Mouse (Mus musculus) kidney, postnatal 10 days (tissue): Measurements from ENCODE around the gene Slc45a2.

ENCODE experiments used
- DNase-seq: peaks from one replicate; pipeline ENCODE4 v3.0.0; 2021; ENCODE audit warnings: mixed read lengths

Gene Slc45a2

DNA sequence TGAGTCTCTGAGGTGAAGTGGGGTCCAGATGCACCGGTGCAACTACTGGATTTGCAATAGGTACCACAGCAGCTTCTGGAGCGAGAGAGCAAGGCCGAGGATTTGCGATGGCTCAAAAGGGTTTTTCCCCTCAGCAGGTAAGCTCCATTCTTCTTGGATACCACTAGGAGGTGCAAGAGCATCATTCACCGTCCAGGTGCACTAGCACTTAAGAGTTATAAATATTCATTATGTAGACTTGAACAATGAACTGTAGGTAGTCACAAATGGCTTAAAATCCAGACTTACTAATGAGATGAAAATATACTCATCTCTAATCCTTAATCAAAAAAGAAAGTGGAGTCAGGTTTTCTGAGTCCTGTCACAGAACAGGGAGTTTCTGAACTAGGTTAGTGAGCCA is 8.2 kb downstream of the Slc45a2 start:
- DNase-seq: peak; percentile 17

DNA sequence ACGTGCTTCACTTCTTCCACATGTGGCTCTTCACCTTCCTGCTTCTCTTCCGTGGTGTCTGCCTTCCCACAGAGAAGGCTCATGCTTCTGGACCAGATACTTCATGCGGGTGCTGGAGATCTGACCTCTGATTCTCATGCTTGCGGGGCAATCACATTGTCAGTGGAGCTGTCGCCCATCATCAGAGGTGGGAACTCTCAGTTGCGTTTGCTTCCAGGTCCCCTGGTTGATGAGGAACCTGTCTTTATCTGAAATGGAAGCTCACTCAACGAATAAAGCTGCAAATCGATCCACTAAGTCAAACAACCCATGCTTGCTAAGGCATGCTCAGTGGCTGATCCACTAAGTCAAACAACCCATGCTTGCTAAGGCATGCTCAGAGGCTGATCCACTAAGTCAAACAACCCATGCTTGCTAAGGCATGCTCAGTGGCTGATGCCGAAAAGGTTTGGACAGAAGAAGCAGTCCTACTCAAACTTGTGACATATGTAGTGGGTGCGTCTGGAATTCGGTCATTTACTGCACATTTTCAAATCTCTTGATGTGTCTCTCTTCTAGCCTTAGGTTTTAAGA is 10.5 kb downstream of the Slc45a2 start:
- no peak for DNase-seq

DNA sequence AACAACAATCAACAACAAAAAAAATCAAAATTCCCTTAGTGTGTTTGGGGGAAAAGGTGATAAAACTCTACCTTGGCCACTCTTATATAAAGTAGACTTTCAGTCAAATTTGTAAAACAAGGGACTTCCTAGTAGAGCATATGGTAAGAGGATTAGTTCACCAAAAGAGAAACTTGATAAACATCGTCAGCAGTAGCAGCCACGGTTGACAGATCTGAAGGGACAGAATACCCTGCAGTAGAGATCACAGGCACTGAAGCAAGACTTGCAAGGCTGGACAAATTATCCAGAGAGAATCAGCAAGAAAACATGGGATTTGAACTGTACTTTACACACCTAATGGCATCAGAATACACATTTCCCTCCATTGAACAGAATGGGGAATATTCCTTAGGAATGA is 14.4 kb downstream of the Slc45a2 start:
- no peak for DNase-seq

DNA sequence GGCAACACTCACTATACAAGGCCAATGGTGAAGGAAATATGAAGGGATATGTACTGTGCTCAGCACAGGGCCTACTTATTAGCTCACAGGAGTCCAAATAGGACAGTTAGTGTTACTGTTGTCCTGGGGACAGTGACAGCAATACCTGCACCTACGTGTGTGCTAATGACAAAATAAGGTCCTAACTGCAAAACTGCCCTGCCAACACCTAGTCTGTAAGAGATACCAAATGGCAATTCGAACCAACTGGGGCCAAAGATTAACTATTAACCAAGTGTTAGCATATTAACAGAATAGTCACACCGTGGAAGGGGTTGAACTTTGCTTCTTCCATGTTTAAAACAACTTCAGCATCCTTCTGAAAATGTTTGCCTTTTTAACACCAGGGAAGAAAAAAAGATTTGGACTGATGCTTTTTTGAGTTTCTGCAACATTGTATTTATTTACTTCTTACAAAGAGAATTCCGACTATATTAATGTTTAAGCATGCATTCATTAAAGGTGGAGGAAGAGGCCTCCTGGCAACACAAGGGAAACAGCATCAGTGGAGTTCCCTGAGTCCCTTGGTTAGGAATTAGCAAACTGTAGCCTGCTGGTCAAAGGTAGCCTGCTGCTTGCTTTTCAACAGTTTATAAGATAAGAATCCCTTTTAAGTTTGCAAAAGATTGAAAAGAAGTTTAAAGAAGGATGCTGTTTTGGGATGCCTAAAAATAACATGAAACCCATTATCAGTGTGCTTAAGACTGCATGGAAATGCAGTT is 26.5 kb downstream of the Slc45a2 start:
- DNase-seq: no peak

DNA sequence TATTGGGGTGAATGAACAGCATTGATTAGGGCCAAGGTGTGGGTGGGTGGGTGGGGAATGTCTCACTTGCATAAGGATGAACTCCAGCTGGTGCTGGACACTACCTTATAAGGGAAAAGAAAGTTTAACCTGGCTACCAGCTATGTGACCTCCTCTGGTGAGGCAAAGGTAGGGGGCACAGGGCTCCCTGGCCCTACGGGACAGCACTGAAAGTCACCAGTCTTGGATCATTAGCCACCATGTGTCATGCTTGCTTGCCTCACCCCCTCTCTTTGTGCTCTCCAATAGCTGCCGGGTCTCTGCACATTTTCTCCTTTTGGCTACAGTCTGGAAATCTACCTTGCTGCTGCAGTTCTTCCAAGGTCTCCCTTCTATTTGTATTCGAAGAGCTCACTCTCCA is 29.7 kb downstream of the Slc45a2 start:
- DNase-seq: no peak

DNA sequence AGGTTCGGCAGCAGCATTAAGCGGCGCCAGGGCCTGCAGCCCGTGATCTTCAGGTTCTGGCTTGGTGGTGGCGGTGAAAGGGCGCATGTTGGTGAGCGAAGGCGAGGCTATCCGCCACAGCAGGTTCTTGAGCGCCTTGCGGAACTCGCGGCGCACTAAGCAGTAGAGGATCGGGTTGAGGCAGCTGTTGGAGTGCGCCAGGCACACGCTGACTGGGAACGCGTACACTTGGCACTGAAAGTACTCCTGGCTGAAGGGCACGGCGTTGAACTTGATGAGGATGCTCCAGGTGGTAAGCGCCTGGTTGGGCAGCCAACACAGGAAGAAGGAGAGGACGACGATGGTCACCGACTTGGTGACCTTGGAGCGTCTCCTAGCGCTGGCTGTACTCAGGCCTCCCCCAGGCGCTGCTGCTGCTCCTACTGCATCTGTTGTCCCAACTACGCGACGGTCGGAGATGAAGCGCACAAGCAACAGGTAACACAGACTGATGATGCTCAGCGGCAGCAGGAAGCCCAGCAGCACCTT is 35.5 kb downstream of the Slc45a2 start:
- peak; percentile 15 for DNase-seq

DNA sequence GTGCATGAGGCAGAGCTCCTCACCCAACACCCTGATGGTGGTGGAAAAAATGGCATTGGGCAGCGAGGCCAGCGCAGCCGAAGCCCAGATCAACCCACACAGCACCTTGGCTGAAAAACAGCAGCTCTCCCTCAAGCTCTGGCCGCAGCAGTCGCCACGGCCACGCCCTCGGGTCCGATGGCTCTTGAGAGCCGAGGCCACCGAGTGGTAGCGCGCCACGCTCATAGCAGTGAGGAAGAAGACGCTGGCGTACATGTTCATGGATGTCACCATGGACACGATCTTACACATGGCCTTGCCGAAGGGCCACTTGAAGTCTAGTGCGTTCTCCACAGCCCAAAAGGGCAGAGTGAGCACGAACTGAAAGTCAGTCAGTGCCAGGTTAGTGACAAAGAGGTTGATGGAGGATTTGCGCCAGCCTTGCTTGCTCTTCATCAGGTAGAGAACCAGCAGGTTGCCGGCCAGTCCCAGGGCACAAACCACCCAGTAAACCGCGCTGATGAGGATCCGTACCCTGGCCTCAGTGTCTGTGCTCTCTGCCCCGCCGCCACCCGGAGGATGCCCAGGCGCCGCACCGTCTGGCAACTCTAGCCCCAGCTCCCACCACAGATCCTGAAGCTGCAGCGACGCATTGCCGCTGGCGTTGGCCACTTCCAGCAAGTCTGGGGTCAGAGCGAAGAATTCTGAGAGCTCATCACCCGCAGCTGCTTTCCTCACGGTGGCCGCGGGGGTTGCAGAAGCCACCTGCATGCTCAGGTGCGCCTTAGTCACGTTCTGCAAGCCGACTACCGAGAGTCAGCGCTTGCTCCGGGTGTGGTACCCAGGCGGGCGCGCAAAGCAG is 36.2 kb downstream of the Slc45a2 start:
- DNase-seq: peak; percentile 30

DNA sequence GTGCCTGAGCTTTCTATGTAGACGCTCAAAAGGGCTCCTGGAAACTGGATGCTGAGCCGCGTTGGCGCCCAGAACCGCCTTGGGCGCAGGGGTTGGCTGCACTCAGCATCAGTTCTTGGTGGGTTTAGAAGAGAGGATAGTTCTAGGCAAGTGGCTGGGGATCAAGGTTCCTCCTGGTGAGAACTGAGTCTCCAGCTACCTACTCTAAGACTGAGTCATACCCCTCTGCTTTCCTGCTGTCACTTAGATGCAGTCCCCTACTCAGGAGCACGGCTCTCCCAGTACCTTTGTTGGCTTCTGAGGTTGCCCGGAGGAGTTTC is 36.8 kb downstream of the Slc45a2 start:
- no peak for DNase-seq

DNA sequence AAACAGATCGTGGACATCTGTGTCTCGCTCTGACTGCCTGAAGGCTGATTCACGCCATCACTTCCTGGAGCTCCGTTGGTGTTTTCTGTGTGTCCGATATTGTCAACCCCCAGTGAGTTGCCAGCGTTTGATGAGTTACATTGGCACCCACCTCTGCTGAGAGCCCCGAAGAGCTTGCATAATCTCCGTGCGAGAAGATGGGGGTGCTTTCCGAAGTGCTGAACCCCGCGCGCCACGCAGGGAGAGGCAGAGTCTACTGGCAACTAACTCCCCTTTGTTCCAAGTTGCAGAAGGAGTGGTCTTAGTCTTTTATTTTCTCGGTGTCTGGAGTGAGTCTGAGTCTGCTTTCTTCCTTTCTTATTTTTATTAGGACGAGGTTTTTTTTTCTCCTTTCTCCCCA is 37.2 kb downstream of the Slc45a2 start, which contains the start of gene Rxfp3:
Rxfp3 (minus strand) TSS at position 281 of the 400 bp plus-strand sequence.
- DNase-seq: peak; percentile 31

DNA sequence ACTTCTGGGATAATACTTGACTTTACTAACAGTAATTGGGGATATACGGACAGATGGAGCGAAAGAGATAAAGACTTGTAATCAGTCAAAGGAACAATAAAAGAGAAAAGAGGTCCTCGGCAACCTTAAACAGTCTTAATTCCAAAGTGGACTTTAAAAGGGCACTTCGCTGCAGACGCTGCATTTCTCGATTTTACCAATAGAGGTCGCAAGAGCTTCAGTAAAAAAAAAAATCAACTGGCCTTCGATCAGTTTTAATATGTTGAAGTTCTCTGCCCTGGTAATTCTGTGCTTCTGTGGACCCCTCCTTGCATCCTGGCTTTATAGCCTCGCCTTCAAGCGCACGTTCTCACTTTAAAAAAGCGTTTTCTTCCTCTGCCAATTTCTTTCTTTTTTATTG is 38.0 kb downstream of the Slc45a2 start:
- peak; percentile 71 for DNase-seq

DNA sequence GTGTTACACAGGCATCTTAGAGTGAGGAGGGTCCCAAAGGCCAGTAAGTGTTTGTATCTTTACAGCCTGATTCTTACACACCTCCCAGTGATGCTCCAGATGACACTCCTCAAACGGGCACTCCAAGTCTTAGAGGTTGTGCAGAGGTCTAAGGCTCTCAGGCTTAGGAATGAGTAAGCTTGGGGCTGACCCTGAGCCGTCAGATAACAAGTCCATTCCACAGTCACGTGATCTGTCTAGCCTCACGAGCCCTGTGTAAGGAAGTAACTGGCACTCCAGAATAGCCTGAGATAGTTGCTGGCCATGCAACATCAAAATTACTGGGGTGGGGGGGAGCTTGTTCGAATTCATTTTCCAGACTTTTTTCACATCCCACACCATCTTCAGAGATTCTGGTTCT is 39.5 kb downstream of the Slc45a2 start:
- no peak for DNase-seq

DNA sequence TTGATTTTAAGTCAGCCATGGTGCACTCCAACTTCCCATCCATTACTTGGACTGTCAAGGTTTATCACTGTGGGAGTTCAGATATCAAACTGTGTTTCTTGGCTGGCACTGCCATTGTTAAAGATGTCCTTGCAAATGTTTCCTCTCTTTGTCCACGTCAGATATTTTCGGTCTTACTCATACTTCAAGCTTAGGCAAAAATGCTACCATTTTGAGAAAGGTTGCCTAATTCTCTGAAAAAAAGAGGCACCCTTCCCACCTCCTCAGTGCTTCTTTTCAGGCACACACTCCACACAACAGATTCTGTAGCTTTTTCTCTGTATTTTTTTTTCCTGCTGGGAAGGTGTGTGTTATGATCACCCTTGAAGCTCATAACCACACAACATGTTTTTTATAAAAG is 40.7 kb downstream of the Slc45a2 start:
- no peak for DNase-seq

DNA sequence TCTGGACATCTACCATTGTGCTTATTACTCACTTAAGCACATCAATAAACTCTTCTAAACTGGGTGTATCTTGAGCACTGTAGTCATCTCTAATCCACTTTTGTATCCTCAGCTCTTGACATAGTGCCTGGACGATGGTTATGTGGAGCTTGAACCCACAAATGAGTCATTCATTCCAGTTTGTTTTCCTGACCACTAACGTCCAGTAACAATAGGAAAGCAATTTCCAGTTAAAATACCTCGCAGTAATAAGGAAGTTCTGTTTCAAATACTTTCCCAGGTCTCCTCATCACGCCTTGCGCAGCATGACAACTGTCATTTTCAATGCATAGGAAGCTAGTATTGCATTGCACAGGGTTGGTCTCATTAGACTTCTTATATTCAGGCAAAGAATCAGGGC is 42.3 kb downstream of the Slc45a2 start:
- DNase-seq: no peak

DNA sequence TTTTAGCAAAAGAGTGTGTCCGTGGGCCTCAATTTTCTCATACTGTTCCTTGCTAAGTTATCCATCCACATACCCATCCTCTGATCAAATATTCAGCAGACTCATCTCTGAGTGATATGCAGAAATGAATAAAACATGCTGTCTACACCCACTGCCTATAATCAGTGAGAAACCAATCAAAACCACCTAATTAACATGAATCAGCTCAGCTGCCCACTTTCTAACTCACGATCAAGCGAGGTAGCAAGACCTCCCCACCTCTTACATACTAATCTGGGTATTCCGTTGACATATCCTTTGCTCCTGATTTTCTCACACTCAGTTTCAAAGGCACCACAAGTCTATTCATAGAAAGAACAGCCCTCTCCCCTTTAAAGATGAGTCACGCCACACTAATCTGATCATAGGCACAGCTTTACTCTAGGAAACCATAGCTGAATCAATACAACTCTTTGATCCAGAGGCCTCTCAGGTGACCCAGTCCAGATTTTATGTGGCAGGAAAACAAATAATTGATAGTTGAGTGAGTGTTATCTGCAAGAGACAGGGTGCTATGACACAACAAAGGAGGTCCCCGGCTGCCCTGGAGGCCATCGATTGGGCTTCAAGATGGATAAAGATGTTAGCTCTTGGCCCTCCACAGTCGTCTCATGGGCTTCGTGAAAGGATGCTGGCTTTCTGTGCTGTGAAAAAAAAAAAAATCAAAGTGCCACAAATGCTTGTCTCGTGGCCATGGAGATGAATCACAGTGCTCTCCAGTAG is 53.3 kb downstream of the Slc45a2 start:
- no peak for DNase-seq

DNA sequence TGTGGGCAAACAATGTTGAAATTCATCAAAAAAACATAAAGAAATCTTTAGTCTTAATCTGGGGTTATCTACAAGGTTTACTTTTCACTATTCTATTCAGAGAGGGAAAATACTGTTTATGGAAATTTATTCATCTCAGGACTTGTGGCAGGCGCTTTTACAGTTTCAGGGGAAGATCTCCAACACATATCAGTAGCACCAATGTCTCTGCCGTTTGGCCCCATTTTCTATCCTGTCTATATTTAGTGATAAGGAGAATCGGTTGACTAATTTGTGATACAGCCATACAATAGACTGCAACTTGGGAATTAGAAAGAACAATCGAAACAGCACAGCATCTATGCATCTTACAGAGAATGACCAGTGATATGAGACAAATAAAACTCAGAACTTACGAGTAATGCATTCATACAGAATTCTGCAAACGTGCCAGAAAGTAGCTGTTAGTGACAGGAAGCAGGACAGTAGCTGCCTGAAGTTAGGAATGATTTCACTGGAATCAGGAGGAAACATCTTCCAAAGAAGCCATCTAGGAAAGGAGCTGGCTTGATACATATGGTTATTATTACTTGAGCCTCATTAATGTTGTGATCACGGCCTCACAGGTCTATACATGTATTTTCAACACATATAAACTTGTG is 54.0 kb downstream of the Slc45a2 start:
- DNase-seq: no peak

DNA sequence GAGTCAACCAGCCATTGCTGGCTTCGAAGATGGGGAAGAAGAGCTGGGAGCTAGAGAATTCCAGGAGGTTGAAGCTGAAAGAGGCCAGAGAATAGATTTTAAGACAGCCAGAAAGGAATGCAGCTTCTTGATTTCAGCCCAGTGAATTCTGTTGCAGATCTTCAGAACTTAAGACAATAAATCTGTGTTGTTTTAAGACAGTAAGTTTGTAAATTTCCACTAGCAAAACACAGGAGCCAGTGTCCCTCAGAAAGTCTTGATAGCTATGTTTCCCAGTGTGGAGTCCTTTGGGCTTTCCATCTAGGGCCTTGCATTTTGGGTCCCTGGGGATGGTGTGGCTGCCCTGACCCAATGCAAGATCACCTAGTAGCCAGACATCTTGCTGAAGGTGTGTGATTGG is 62.4 kb downstream of the Slc45a2 start:
- DNase-seq: peak; percentile 32

DNA sequence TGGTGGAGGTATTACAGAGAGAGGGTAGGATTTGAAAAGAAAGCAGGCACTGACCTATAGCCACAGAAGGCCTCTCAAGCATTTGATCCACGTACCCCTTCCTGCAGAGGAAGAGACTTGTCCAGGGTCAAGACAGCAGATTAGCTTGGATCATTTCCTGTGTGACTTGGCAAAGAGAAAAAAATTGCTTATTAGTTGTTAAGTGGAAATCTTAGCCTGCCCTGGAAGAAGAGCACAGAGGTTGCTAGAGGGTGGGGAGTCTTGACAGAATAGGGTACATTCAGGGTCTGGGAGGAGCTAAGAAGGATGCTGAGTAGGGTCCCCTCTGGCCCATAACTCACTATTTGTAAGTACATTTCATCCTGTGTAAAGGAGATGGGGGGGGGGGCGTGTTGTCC is 63.6 kb downstream of the Slc45a2 start:
- peak; percentile 17 for DNase-seq

DNA sequence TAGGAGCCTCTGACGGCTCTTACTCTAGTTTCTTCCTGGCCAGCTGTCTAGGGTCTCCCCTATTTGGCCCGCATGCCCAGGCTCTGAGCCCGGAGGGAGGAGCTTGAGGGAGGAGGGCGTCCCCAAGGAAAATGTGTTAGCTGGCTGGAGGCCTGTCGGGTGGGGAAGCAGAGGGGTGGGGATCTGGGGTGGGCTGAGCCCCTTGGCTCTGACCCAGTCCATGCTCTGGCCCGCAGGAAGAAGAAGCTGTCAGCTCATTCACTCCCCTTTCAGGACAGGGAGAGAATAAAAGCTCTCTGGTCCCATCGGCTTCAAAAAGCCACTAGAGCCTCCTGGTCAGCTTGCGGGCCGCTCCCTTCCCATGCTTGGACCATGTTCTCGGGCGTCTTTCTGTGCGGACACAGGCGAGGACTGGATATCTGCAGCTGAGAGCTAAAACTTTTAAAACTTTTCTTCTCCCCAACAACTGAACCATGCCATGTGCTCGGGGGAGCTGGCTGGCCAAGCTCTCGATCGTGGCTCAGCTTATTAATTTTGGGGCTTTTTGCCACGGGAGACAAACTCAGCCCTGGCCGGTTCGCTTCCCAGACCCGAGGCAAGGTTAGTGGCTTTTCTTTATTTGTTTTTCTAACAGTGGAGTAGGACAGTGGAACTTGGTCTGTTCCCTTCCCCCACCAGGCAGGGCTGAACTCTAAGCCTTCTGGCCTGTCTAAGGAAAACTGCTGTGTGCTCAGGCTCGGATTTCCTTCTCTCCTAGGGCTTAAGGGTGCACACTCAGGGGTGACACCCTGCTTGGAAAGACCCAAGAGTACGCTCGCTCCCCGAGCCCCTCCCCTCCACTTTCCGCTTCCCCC is 64.3 kb downstream of the Slc45a2 start, which contains the start of gene Adamts12:
Adamts12 (plus strand) TSS at position 233 of the 854 bp plus-strand sequence.
- DNase-seq: peak; percentile 86

DNA sequence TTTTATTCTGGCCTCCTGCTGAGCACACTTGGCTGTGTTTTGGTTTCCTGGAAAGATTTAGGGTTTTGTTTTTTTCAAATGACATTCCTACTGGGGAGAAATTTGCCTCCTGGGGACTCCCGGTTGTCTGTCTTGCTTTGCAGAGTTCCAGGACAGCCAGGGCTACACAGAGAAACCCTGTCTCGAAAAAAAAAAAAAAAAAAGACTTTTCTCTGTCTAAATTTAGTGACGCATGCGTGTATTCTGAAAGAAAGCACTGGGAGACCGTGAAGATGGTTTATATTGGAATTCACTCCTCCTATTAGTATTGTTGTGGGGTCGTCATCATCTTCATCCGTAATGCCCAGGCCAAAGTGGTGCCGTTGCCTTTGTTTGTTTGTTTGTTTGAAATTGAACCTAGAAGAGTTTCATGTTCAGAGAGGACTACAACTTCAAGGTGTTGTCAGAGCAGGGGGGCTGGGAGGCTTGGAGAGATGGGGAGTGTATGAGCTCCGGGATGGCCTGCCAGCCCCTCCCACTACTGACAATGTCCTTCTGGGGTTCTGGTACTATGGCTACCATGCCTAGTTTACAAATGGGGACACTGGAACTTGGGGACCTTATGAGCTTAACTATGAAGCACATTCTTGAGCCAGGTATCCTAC is 65.1 kb downstream of the Slc45a2 start:
- DNase-seq: peak; percentile 31

DNA sequence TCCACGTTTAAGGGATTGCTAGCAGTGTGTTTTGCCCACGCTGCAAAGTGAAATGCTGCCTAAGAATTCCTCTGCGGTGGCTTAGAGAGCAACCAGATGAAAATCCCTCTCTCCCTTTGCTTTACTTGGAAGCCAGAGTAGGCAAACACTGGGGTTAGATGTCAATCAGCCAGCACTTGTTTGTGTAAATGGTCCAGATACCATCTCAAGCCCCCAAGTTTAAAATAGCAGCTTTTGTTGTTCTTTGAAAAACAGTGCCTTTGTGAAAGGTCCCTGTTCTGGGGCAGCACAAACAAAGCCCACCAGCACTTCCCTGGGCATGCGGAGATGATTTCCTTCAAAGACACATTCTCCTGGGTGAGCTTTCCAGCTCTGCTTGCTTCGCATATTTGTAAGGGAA is 65.8 kb downstream of the Slc45a2 start:
- DNase-seq: no peak

DNA sequence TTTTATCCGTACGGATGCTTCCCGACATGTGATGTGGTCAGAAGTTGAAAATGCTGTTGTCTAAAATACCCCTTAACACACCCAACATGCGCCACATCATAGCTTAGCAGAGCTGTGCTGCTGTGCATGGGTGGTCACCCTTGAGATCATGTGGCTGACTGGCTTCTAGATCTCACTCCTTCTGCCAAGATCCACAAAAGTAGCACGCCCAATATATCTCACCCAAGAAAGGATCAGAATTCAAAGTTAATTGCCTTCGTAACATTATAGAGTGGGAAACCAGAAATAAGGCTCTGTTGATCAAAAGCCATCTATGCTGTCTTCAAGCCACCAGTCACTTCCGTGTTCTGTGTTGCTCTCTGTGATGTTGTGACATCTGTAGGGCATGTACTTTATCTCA is 67.4 kb downstream of the Slc45a2 start:
- no peak for DNase-seq
